Mouse (Mus musculus) right cerebral cortex, adult 18-20 months (tissue): ENCODE measurements around the gene Hist1h2af.

Experiments
- DNase-seq: peaks from one replicate; pipeline ENCODE4 v3.0.0; 2022; ENCODE audit warnings: mixed read lengths

The Hist1h2af gene

GRCm38 (mm10) chr13:23581408-23582218 is 47.9 kb downstream of the Hist1h2af start, which contains the start of gene Hist1h4d:
Gene Hist1h4d (plus strand): TSS chr13:23581598.
- peak; percentile 96 for DNase-seq

- DNase-seq, result no peak
Measured at GRCm38 (mm10) chr13:23582219-23583056, 48.7 kb downstream of the Hist1h2af start.

- DNase-seq, result no peak
Measured at GRCm38 (mm10) chr13:23583387-23584068, 49.8 kb downstream of the Hist1h2af start.
